Comparison of ENCODE assay signal across 7 mouse cellular contexts in genomic region chr15:99440112-99440815, GRCm38 (mm10). TPM values are rescaled to one million over a fixed set of nuclear protein-coding genes. Genes with fewer than 3 reads are reported as not detected.
DNase-seq lines count a peak whose midpoint lies in the region; ATAC-seq lines count a peak whose summit lies in the region.

No protein-coding gene starts in this region.

- H3K27ac ChIP-seq in lung, embryonic 15.5 days, result peak overlapping the region; percentile 83
- H3K27ac ChIP-seq in forebrain, embryonic 15.5 days (replicated peaks), result peak overlapping the region; percentile 81
- H3K27ac ChIP-seq in hindbrain, embryonic 15.5 days (replicated peaks), result peak overlapping the region; percentile 77
- peak overlapping the region; percentile 65; the same call in 1 of the 2 replicates for H3K27ac ChIP-seq in midbrain, embryonic 16.5 days (ENCODE audit: low read length)

- no peaks in the 10 kb centered on the region for H3K27me3 ChIP-seq in lung, embryonic 15.5 days
- H3K27me3 ChIP-seq in forebrain, embryonic 15.5 days, result no peaks in the 10 kb centered on the region
- H3K27me3 ChIP-seq in hindbrain, embryonic 15.5 days, result no peaks in the 10 kb centered on the region
- no peaks in the 10 kb centered on the region for H3K27me3 ChIP-seq in midbrain, embryonic 16.5 days (ENCODE audit: control insufficient read depth, insufficient read depth, low read depth, low read length)

- WGBS in lung, embryonic 15.5 days, result 23% methylated on average over 2 of the region's 2 CpGs
- 41% methylated on average over 2 of the region's 2 CpGs for WGBS in forebrain, embryonic 15.5 days
- 38% methylated on average over 2 of the region's 2 CpGs for WGBS in hindbrain, embryonic 15.5 days
- WGBS in midbrain, embryonic 16.5 days, result 42% methylated on average over 2 of the region's 2 CpGs

- ATAC-seq in lung, embryonic 15.5 days (ENCODE audit: borderline replicate concordance, extremely low read depth, low FRiP score, low TSS enrichment), result peak; percentile 95
- peak; percentile 83 for ATAC-seq in forebrain, embryonic 15.5 days (replicated peaks)
- peak; percentile 85 for ATAC-seq in hindbrain, embryonic 15.5 days (ENCODE audit: low FRiP score, low read depth)
- peak; percentile 62 for ATAC-seq in midbrain, embryonic 16.5 days
- no peak for ATAC-seq in erythroblast, adult 5-6 weeks (replicated peaks; ENCODE audit: low FRiP score, poor library complexity, severe bottlenecking)

- no peak overlapping the region for H3K4me3 ChIP-seq in lung, embryonic 15.5 days
- no peak overlapping the region for H3K4me3 ChIP-seq in forebrain, embryonic 15.5 days
- no peak overlapping the region for H3K4me3 ChIP-seq in hindbrain, embryonic 15.5 days
- no peak overlapping the region for H3K4me3 ChIP-seq in midbrain, embryonic 16.5 days (ENCODE audit: low read depth, low read length)

- peaks cover 57% of the 10 kb centered on the region for H3K4me1 ChIP-seq in lung, embryonic 15.5 days
- H3K4me1 ChIP-seq in forebrain, embryonic 15.5 days, result peaks cover 26% of the 10 kb centered on the region
- peaks cover 43% of the 10 kb centered on the region for H3K4me1 ChIP-seq in hindbrain, embryonic 15.5 days (replicated peaks)
- peaks cover 11% of the 10 kb centered on the region for H3K4me1 ChIP-seq in midbrain, embryonic 16.5 days (ENCODE audit: control insufficient read depth, insufficient read depth, low read length)

- no peak for DNase-seq in lung, postnatal 25 days (ENCODE audit: low spot score)
- DNase-seq in frontal cortex, adult 2 months (ENCODE audit: extremely low spot score in 1 of 2, low spot score in 1 of 2), result no peak

- no peaks in the 10 kb centered on the region for H3K9me3 ChIP-seq in lung, embryonic 15.5 days
- no peaks in the 10 kb centered on the region for H3K9me3 ChIP-seq in forebrain, embryonic 15.5 days
- H3K9me3 ChIP-seq in hindbrain, embryonic 15.5 days, result no peaks in the 10 kb centered on the region
- H3K9me3 ChIP-seq in midbrain, embryonic 16.5 days (replicated peaks; ENCODE audit: control insufficient read depth, low read length, poor library complexity, severe bottlenecking), result no peaks in the 10 kb centered on the region

- H3K4me2 ChIP-seq in lung, embryonic 15.5 days, result peak overlapping the region; percentile 9; the same call in 1 of the 2 replicates
- H3K4me2 ChIP-seq in forebrain, embryonic 15.5 days (replicated peaks), result peak overlapping the region; percentile 2; the same call in 1 of the 2 replicates
- no peak overlapping the region for H3K4me2 ChIP-seq in hindbrain, embryonic 15.5 days
- H3K4me2 ChIP-seq in midbrain, embryonic 16.5 days (ENCODE audit: low read length), result no peak overlapping the region

- H3K9ac ChIP-seq in lung, embryonic 15.5 days, result no peak overlapping the region
- no peak overlapping the region for H3K9ac ChIP-seq in forebrain, embryonic 15.5 days (replicated peaks)
- no peak overlapping the region for H3K9ac ChIP-seq in hindbrain, embryonic 15.5 days
- H3K9ac ChIP-seq in midbrain, embryonic 16.5 days (ENCODE audit: low read depth, low read length), result no peak overlapping the region

- peaks cover 7% of the 10 kb centered on the region; the same call in 1 of the 2 replicates for H3K36me3 ChIP-seq in lung, embryonic 15.5 days
- H3K36me3 ChIP-seq in forebrain, embryonic 15.5 days, result no peaks in the 10 kb centered on the region
- peaks cover 3% of the 10 kb centered on the region; the same call in 1 of the 2 replicates for H3K36me3 ChIP-seq in hindbrain, embryonic 15.5 days
- no peaks in the 10 kb centered on the region for H3K36me3 ChIP-seq in midbrain, embryonic 16.5 days (ENCODE audit: control insufficient read depth, insufficient read depth, low read length)

RNA-seq across cellular contexts. Expression of gene Nckap5l, which starts 17.3 kb away (rescaled TPM):
- polyA plus RNA-seq in lung, embryonic 15.5 days (2015; fragmentation: Nextera tagmentation; extraction: Ambion mirVana), result 8.7 and 11.6 TPM in 2 replicates
- polyA plus RNA-seq in forebrain, embryonic 15.5 days (2015; fragmentation: Nextera tagmentation; extraction: Ambion mirVana), result 11.0 and 12.4 TPM in 2 replicates
- 14.7 and 17.1 TPM in 2 replicates for polyA plus RNA-seq in hindbrain, embryonic 15.5 days (2015; fragmentation: Nextera tagmentation; extraction: Ambion mirVana)
- polyA plus RNA-seq in midbrain, embryonic 16.5 days (2015; fragmentation: Nextera tagmentation; extraction: Ambion mirVana), result 16.2 and 17.1 TPM in 2 replicates
- 1.5 TPM in 1 of 2 replicates, not detected in the other for total RNA-seq in erythroblast, adult 5-6 weeks (2015; ENCODE audit: low replicate concordance)
- total RNA-seq in erythroblast, adult 5-6 weeks (2017; ENCODE audit: low replicate concordance), result not detected in 2 replicates
- 14.4 and 14.6 TPM in 2 replicates for polyA plus RNA-seq in frontal cortex, adult 2 months (2012; rRNA removed)

RNA-seq across cellular contexts. Expression of gene Bcdin3d, which starts 34.3 kb away (rescaled TPM):
- polyA plus RNA-seq in lung, embryonic 15.5 days (2015; fragmentation: Nextera tagmentation; extraction: Ambion mirVana), result 15.0 and 16.1 TPM in 2 replicates
- polyA plus RNA-seq in forebrain, embryonic 15.5 days (2015; fragmentation: Nextera tagmentation; extraction: Ambion mirVana), result 24.7 and 25.5 TPM in 2 replicates
- polyA plus RNA-seq in hindbrain, embryonic 15.5 days (2015; fragmentation: Nextera tagmentation; extraction: Ambion mirVana), result 16.4 and 17.7 TPM in 2 replicates
- polyA plus RNA-seq in midbrain, embryonic 16.5 days (2015; fragmentation: Nextera tagmentation; extraction: Ambion mirVana), result 19.0 and 21.6 TPM in 2 replicates
- total RNA-seq in erythroblast, adult 5-6 weeks (2015; ENCODE audit: low replicate concordance), result not detected in 2 replicates
- total RNA-seq in erythroblast, adult 5-6 weeks (2017; ENCODE audit: low replicate concordance), result 0.98 and 2.1 TPM in 2 replicates
- polyA plus RNA-seq in frontal cortex, adult 2 months (2012; rRNA removed), result 5.7 and 6.8 TPM in 2 replicates

RNA-seq across cellular contexts. Expression of gene Tmbim6, which starts 47.6 kb away (rescaled TPM):
- polyA plus RNA-seq in lung, embryonic 15.5 days (2015; fragmentation: Nextera tagmentation; extraction: Ambion mirVana), result 382 and 427 TPM in 2 replicates
- polyA plus RNA-seq in forebrain, embryonic 15.5 days (2015; fragmentation: Nextera tagmentation; extraction: Ambion mirVana), result 250 and 263 TPM in 2 replicates
- polyA plus RNA-seq in hindbrain, embryonic 15.5 days (2015; fragmentation: Nextera tagmentation; extraction: Ambion mirVana), result 299 and 320 TPM in 2 replicates
- 279 and 310 TPM in 2 replicates for polyA plus RNA-seq in midbrain, embryonic 16.5 days (2015; fragmentation: Nextera tagmentation; extraction: Ambion mirVana)
- 275 and 339 TPM in 2 replicates for total RNA-seq in erythroblast, adult 5-6 weeks (2015; ENCODE audit: low replicate concordance)
- total RNA-seq in erythroblast, adult 5-6 weeks (2017; ENCODE audit: low replicate concordance), result 204 and 239 TPM in 2 replicates
- 365 and 368 TPM in 2 replicates for polyA plus RNA-seq in frontal cortex, adult 2 months (2012; rRNA removed)

Comparison
In these comparisons a context has a peak if more than half of its experiments do, and no peak if none do; other contexts are left out.
1. H3K4me2 ChIP-seq: peak in lung, embryonic 15.5 days (single experiment) and forebrain, embryonic 15.5 days (single experiment); none in hindbrain, embryonic 15.5 days (single experiment) and midbrain, embryonic 16.5 days (single experiment).
2. Peak in every context shown above with its lines, with median percentiles within 50 percentile points of each other: H3K27ac ChIP-seq.